Mouse (Mus musculus) midbrain, embryonic 13.5 days (tissue): ENCODE results near the gene Rgs9bp. TPM values are rescaled to one million over a fixed set of nuclear protein-coding genes. Genes with fewer than 3 reads are reported as not detected.

Source experiments
- ATAC-seq: fragments of 200-750 bp; cut with Nextera tagmentation; 2 replicates; pipeline ENCODE4 v1.8.0; 2017; ENCODE audit warnings: mild to moderate bottlenecking, moderate TSS enrichment, moderate library complexity
- H3K27ac ChIP-seq: fragments of 300-500 bp; sonication (generic); 2 replicates; pipeline ENCODE4 v1.5.1; 2015; ENCODE audit warnings: inconsistent platforms, mild to moderate bottlenecking, moderate library complexity
- H3K27me3 ChIP-seq: fragments of 300-500 bp; sonication (generic); 2 replicates; pipeline ENCODE4 v1.6.1; 2015; ENCODE audit warnings: mild to moderate bottlenecking, inconsistent platforms
- H3K36me3 ChIP-seq: fragments of 300-500 bp; sonication (generic); 2 replicates; pipeline ENCODE4 v1.6.1; 2015; ENCODE audit warnings: mild to moderate bottlenecking, inconsistent platforms
- H3K4me1 ChIP-seq: fragments of 300-500 bp; sonication (generic); replicated peaks from 2 replicates; pipeline ENCODE4 v1.6.1; 2015; ENCODE audit warnings: inconsistent platforms
- H3K4me2 ChIP-seq: fragments of 300-500 bp; sonication (generic); replicated peaks from 2 replicates; pipeline ENCODE4 v1.6.1; 2015; ENCODE audit warnings: moderate library complexity, mild to moderate bottlenecking, inconsistent platforms
- H3K4me3 ChIP-seq: fragments of 300-500 bp; sonication (generic); replicated peaks from 2 replicates; pipeline ENCODE4 v1.5.1; 2015; ENCODE audit warnings: mild to moderate bottlenecking, inconsistent platforms
- H3K9ac ChIP-seq: fragments of 300-500 bp; sonication (generic); replicated peaks from 2 replicates; pipeline ENCODE4 v1.6.1; 2015; ENCODE audit warnings: mild to moderate bottlenecking, inconsistent platforms
- H3K9me3 ChIP-seq: fragments of 300-500 bp; sonication (generic); 2 replicates; pipeline ENCODE4 v1.6.1; 2016; ENCODE audit warnings: mild to moderate bottlenecking, inconsistent platforms
- WGBS: fragments of 180-500 bp; shearing (Covaris S2); methylation state at CpG from one replicate; pipeline ENCODE4 v1.1.7; 2015; 5-methylcytosine and 5-hydroxymethylcytosine counted together
- polyA plus RNA-seq: library from polyadenylated mRNA; unstranded; fragments of >200 nt; fragmentation: Nextera tagmentation; extraction: Ambion mirVana; gene quantifications from 2 replicates; pipeline ENCODE4 v1.2.1, GENCODE M21; 2015

The Rgs9bp gene
- polyA plus RNA-seq, 1 experiment from 2014 or later = 0.13 TPM

GRCm38 (mm10) chr7:35594311-35594710, 8.9 kb upstream of the Rgs9bp start:
- H3K27ac ChIP-seq = no peak overlapping the region
- WGBS = 86% methylated on average over 5 of the region's 5 CpGs
- peaks cover 51% of the 10 kb centered on the region for H3K36me3 ChIP-seq
- no peak for ATAC-seq
- H3K9me3 ChIP-seq = no peaks in the 10 kb centered on the region
- no peak overlapping the region for H3K4me2 ChIP-seq
- H3K4me1 ChIP-seq = no peaks in the 10 kb centered on the region
- no peak overlapping the region for H3K9ac ChIP-seq
- H3K27me3 ChIP-seq = no peaks in the 10 kb centered on the region
- no peak overlapping the region for H3K4me3 ChIP-seq

GRCm38 (mm10) chr7:35590731-35591191, 5.4 kb upstream of the Rgs9bp start:
- ATAC-seq = no peak
- Histone ChIP-seq H3K9ac (no peak overlapping the region), H3K27me3 (no peaks in the 10 kb centered on the region), H3K4me1 (peaks cover 9% of the 10 kb centered on the region), H3K4me2 (no peak overlapping the region), H3K27ac (no peak overlapping the region), H3K9me3 (no peaks in the 10 kb centered on the region), H3K36me3 (peaks cover 37% of the 10 kb centered on the region), H3K4me3 (no peak overlapping the region)
- 92% methylated on average over 10 of the region's 10 CpGs for WGBS

GRCm38 (mm10) chr7:35589485-35589884, 4.1 kb upstream of the Rgs9bp start:
- WGBS = 71% methylated on average over 5 of the region's 7 CpGs
- Histone ChIP-seq H3K27ac (no peak overlapping the region), H3K4me2 (no peak overlapping the region), H3K4me3 (no peak overlapping the region), H3K4me1 (peaks cover 18% of the 10 kb centered on the region), H3K9ac (no peak overlapping the region), H3K36me3 (peaks cover 27% of the 10 kb centered on the region), H3K9me3 (no peaks in the 10 kb centered on the region), H3K27me3 (peaks cover 8% of the 10 kb centered on the region)
- ATAC-seq = no peak

GRCm38 (mm10) chr7:35588680-35589428, 3.5 kb upstream of the Rgs9bp start:
- Histone ChIP-seq H3K4me2 (no peak overlapping the region), H3K9ac (no peak overlapping the region), H3K4me3 (no peak overlapping the region), H3K27ac (no peak overlapping the region), H3K27me3 (peaks cover 14% of the 10 kb centered on the region), H3K36me3 (peaks cover 25% of the 10 kb centered on the region), H3K4me1 (peaks cover 24% of the 10 kb centered on the region), H3K9me3 (no peaks in the 10 kb centered on the region)
- whole genome bisulfite sequencing = 91% methylated on average over 9 of the region's 9 CpGs
- ATAC-seq = no peak

- WGBS = 84% methylated on average over 5 of the region's 5 CpGs
- peaks cover 28% of the 10 kb centered on the region for H3K4me1 ChIP-seq
- no peak overlapping the region for H3K9ac ChIP-seq
- no peak overlapping the region for H3K27ac ChIP-seq
- no peak overlapping the region for H3K4me2 ChIP-seq
- ATAC-seq = no peak
- H3K27me3 ChIP-seq = peaks cover 26% of the 10 kb centered on the region
- H3K4me3 ChIP-seq = no peak overlapping the region
- H3K9me3 ChIP-seq = no peaks in the 10 kb centered on the region
- H3K36me3 ChIP-seq = peaks cover 14% of the 10 kb centered on the region
These were observed 2.3 kb upstream of the Rgs9bp start for GRCm38 (mm10) chr7:35587728-35588127.

GRCm38 (mm10) chr7:35586906-35587445, 1.6 kb upstream of the Rgs9bp start:
- ATAC-seq = no peak
- H3K36me3 ChIP-seq = peaks cover 6% of the 10 kb centered on the region
- peak overlapping the region; percentile 75 for H3K4me3 ChIP-seq
- peak overlapping the region; percentile 80 for H3K9ac ChIP-seq
- H3K27ac ChIP-seq = no peak overlapping the region
- H3K27me3 ChIP-seq = peaks cover 32% of the 10 kb centered on the region
- no peaks in the 10 kb centered on the region for H3K9me3 ChIP-seq
- H3K4me2 ChIP-seq = peak overlapping the region; percentile 99
- 21% methylated on average over 15 of the region's 15 CpGs for WGBS
- peaks cover 28% of the 10 kb centered on the region for H3K4me1 ChIP-seq

- peaks cover 37% of the 10 kb centered on the region for H3K27me3 ChIP-seq
- H3K36me3 ChIP-seq = no peaks in the 10 kb centered on the region
- H3K9me3 ChIP-seq = no peaks in the 10 kb centered on the region
- WGBS = under 1% methylated on average over 47 of the region's 49 CpGs
- peaks cover 28% of the 10 kb centered on the region for H3K4me1 ChIP-seq
- peak within 1 kb of the TSS; percentile 99 for H3K4me2 ChIP-seq
- peak; percentile 99 for ATAC-seq
- peak within 1 kb of the TSS; percentile 80 for H3K9ac ChIP-seq
- H3K27ac ChIP-seq = peak within 1 kb of the TSS; percentile 35; the same call in 1 of the 2 replicates
- H3K4me3 ChIP-seq = peak within 1 kb of the TSS; percentile 75
These were observed 898 bp upstream of the Rgs9bp start, which contains the start of gene Ankrd27 for GRCm38 (mm10) chr7:35586055-35586905. Ankrd27 (plus strand) TSS chr7:35586244.

GRCm38 (mm10) chr7:35584786-35585190, 594 bp downstream of the Rgs9bp start:
- peaks cover 37% of the 10 kb centered on the region for H3K27me3 ChIP-seq
- no peak for ATAC-seq
- H3K36me3 ChIP-seq = no peaks in the 10 kb centered on the region
- peak overlapping the region; percentile 59 for H3K9ac ChIP-seq
- peak overlapping the region; percentile 75 for H3K4me3 ChIP-seq
- H3K9me3 ChIP-seq = no peaks in the 10 kb centered on the region
- WGBS = under 1% methylated on average over 50 of the region's 50 CpGs
- H3K4me1 ChIP-seq = peaks cover 28% of the 10 kb centered on the region
- H3K27ac ChIP-seq = no peak overlapping the region
- peak overlapping the region; percentile 99 for H3K4me2 ChIP-seq

- ATAC-seq = no peak
- H3K9me3 ChIP-seq = no peaks in the 10 kb centered on the region
These were observed 1.2 kb downstream of the Rgs9bp start for GRCm38 (mm10) chr7:35584068-35584785.

GRCm38 (mm10) chr7:35583476-35584025, 1.8 kb downstream of the Rgs9bp start:
- H3K4me2 ChIP-seq = no peak overlapping the region
- H3K4me1 ChIP-seq = peaks cover 28% of the 10 kb centered on the region
- H3K4me3 ChIP-seq = peak overlapping the region; percentile 75; the same call in 1 of the 2 replicates
- H3K9ac ChIP-seq = no peak overlapping the region
- H3K36me3 ChIP-seq = no peaks in the 10 kb centered on the region
- no peak for ATAC-seq
- H3K27ac ChIP-seq = no peak overlapping the region
- H3K9me3 ChIP-seq = no peaks in the 10 kb centered on the region
- 4% methylated on average over 11 of the region's 11 CpGs for WGBS
- peaks cover 38% of the 10 kb centered on the region for H3K27me3 ChIP-seq

More at GRCm38 (mm10) chr7:35584068-35584785, 1.2 kb downstream of the Rgs9bp start:
- peak overlapping the region; percentile 75 for H3K4me3 ChIP-seq
- H3K36me3 ChIP-seq = no peaks in the 10 kb centered on the region
- peaks cover 28% of the 10 kb centered on the region for H3K4me1 ChIP-seq
- peak overlapping the region; percentile 59 for H3K9ac ChIP-seq
- H3K4me2 ChIP-seq = peak overlapping the region; percentile 99
- H3K27me3 ChIP-seq = peaks cover 37% of the 10 kb centered on the region
- no peak overlapping the region for H3K27ac ChIP-seq
- WGBS = 3% methylated on average over 36 of the region's 36 CpGs

- peaks cover 39% of the 10 kb centered on the region for H3K27me3 ChIP-seq
- no peak overlapping the region for H3K4me2 ChIP-seq
- H3K27ac ChIP-seq = no peak overlapping the region
- 60% methylated on average over 5 of the region's 5 CpGs for WGBS
- H3K4me1 ChIP-seq = peaks cover 28% of the 10 kb centered on the region
- no peak for ATAC-seq
- H3K36me3 ChIP-seq = no peaks in the 10 kb centered on the region
- no peak overlapping the region for H3K4me3 ChIP-seq
- no peak overlapping the region for H3K9ac ChIP-seq
- no peaks in the 10 kb centered on the region for H3K9me3 ChIP-seq
These were observed 2.7 kb downstream of the Rgs9bp start for GRCm38 (mm10) chr7:35582719-35583118.
